Mouse (Mus musculus): ENCODE results near the gene H2afv.

- no peak for TF ChIP-seq MAX (IDR thresholded peaks at IDR 0.05)
- no peak for TF ChIP-seq CTCF (IDR thresholded peaks at IDR 0.05; ENCODE audit: control insufficient read depth, insufficient read depth, insufficient read length)
Measured at GRCm38 (mm10) chr11:6398141-6398540, 46.1 kb downstream of the H2afv start.
